In the genomic region with DNA sequence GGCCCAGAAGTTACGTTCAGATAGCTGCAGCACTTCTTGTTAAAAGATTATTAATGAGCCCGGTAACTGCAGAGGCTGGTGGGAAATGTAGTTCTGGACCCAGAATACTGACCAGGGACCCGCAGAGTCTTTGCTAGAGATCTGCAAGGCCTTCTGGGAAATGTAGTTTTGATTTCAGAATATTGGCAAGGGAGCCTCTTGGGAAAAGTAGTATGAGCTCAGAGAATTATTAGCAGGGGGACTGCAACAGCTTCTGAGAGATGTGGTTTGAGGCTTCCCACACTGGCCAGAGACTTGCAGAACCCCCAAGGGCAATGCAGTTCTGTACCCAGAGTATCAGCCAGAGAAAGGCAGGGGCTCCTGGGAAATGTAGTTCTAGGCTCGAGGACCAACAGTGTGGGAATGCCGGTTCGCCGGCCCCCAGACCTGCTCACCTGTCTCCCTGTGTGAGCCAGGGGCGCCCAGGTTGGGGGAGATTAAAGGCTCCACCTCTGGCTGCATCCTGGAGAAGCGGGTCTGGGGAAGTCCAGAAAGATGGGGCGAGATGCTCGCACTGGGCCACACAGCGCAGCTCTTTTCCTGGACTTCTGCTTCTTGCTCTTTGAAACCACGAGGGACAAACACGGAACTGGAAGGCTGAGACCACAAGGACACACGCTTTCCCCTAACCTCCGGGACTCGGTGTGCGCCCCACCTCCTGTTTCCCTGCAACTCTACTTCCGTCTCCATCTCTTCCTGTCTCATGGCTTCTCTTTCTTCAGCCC, we compare ENCODE assay signal across 8 mouse cellular contexts. TPM values are rescaled to one million over a fixed set of nuclear protein-coding genes. Genes with fewer than 3 reads are reported as not detected.
DNase-seq lines count a peak whose midpoint lies in the region; ATAC-seq and TF ChIP-seq lines count a peak whose summit lies in the region.

No protein-coding gene starts in this region.

- H3K27me3 ChIP-seq in ES-Bruce4 (ENCODE audit: control insufficient read depth, insufficient read depth, low read length, poor library complexity, severe bottlenecking), result no peaks in the 10 kb centered on the region
- H3K27me3 ChIP-seq in forebrain, embryonic 15.5 days, result 0 out of 2 replicates have a peak, but pooled peaks cover 3% of the 10 kb centered on the region
- H3K27me3 ChIP-seq in neural tube, embryonic 15.5 days (replicated peaks), result no peaks in the 10 kb centered on the region

- ATAC-seq in cerebellum, adult (ENCODE audit: insufficient number of reproducible peaks, low FRiP score, low TSS enrichment), result peak; percentile 94
- ATAC-seq in forebrain, embryonic 15.5 days (replicated peaks), result peak; percentile 92
- ATAC-seq in neural tube, embryonic 15.5 days (ENCODE audit: low FRiP score), result peak; percentile 90

- H3K4me1 ChIP-seq in ES-Bruce4 (ENCODE audit: control insufficient read depth, insufficient read depth, low read length), result peaks cover 5% of the 10 kb centered on the region
- H3K4me1 ChIP-seq in forebrain, embryonic 15.5 days, result peaks cover 21% of the 10 kb centered on the region
- H3K4me1 ChIP-seq in lung, adult 2 months (ENCODE audit: control insufficient read depth, insufficient read depth, low read length), result peaks cover 3% of the 10 kb centered on the region
- H3K4me1 ChIP-seq in neural tube, embryonic 15.5 days, result peaks cover 17% of the 10 kb centered on the region

- no peak for TF ChIP-seq POLR2A in ES-Bruce4 (IDR thresholded peaks at IDR 0.05; ENCODE audit: insufficient read depth, low read length)
- no peak for TF ChIP-seq POLR2A in lung, adult 2 months (IDR thresholded peaks at IDR 0.05; ENCODE audit: borderline replicate concordance, extremely low read depth, low read depth, low read length)

- no peak for TF ChIP-seq EP300 in ES-Bruce4 (IDR thresholded peaks at IDR 0.05; ENCODE audit: insufficient read depth, low read depth, low read length)

- WGBS in forebrain, embryonic 15.5 days, result under 1% methylated on average over 19 of the region's 19 CpGs
- under 1% methylated on average over 19 of the region's 19 CpGs for WGBS in lung, adult 2 months
- WGBS in neural tube, embryonic 15.5 days, result under 1% methylated on average over 19 of the region's 19 CpGs

- peak overlapping the region; percentile 81 for H3K27ac ChIP-seq in ES-Bruce4 (ENCODE audit: insufficient read depth, low read length)
- H3K27ac ChIP-seq in forebrain, embryonic 15.5 days (replicated peaks), result peak overlapping the region; percentile 72
- peak overlapping the region; percentile 98 for H3K27ac ChIP-seq in layer of hippocampus, adult 2 months
- peak overlapping the region; percentile 81 for H3K27ac ChIP-seq in neural tube, embryonic 15.5 days (replicated peaks)

- peak overlapping the region; percentile 83 for H3K9ac ChIP-seq in ES-Bruce4 (ENCODE audit: low read depth, poor library complexity, severe bottlenecking)
- H3K9ac ChIP-seq in forebrain, embryonic 15.5 days (replicated peaks), result peak overlapping the region; percentile 64
- H3K9ac ChIP-seq in neural tube, embryonic 15.5 days (replicated peaks), result peak overlapping the region; percentile 51

- no peaks in the 10 kb centered on the region for H3K36me3 ChIP-seq in ES-Bruce4 (ENCODE audit: control insufficient read depth, insufficient read depth, low read length, poor library complexity, severe bottlenecking)
- H3K36me3 ChIP-seq in forebrain, embryonic 15.5 days, result no peaks in the 10 kb centered on the region
- H3K36me3 ChIP-seq in neural tube, embryonic 15.5 days, result no peaks in the 10 kb centered on the region

- no peak for TF ChIP-seq CTCF in ES-Bruce4 (IDR thresholded peaks at IDR 0.05; ENCODE audit: low read depth, low read length)
- no peak for TF ChIP-seq CTCF in layer of hippocampus, adult 2 months (conservative IDR thresholded peaks at IDR 0.05)
- no peak for TF ChIP-seq CTCF in lung, adult 2 months (IDR thresholded peaks at IDR 0.05; ENCODE audit: insufficient read depth, low read length)

- intact Hi-C loops in heart, postnatal 36 days (cut with DNase I), result loop anchor here (5.0 kb wide), 1 partner anchor 93 kb away; a partner anchor contains a TSS

- peak overlapping the region; percentile 78 for H3K4me2 ChIP-seq in forebrain, embryonic 15.5 days (replicated peaks)
- peak overlapping the region; percentile 82 for H3K4me2 ChIP-seq in neural tube, embryonic 15.5 days

- DNase-seq in heart, postnatal 36 days, result peak; percentile 76 to 88
- peak; percentile 87 to 95 for DNase-seq in layer of hippocampus, adult 2 months (ENCODE audit: low spot score in 2 of 2)
- peak; percentile 89 for DNase-seq in lung, adult 2 months
- DNase-seq in testis, postnatal 14 days (ENCODE audit: low spot score), result peak; percentile 86

- H3K9me3 ChIP-seq in ES-Bruce4 (replicated peaks; ENCODE audit: control insufficient read depth, insufficient read depth, low read length, poor library complexity, severe bottlenecking), result no peaks in the 10 kb centered on the region
- H3K9me3 ChIP-seq in forebrain, embryonic 15.5 days, result no peaks in the 10 kb centered on the region
- H3K9me3 ChIP-seq in neural tube, embryonic 15.5 days (replicated peaks), result no peaks in the 10 kb centered on the region

- H3K4me3 ChIP-seq in ES-Bruce4 (ENCODE audit: low read depth, low read length), result peak overlapping the region; percentile 94
- H3K4me3 ChIP-seq in forebrain, embryonic 15.5 days, result peak overlapping the region; percentile 65
- H3K4me3 ChIP-seq in layer of hippocampus, adult 2 months, result peak overlapping the region; percentile 73
- peak overlapping the region; percentile 69 for H3K4me3 ChIP-seq in lung, adult 2 months (replicated peaks; ENCODE audit: extremely low read depth, low read depth, low read length)
- peak overlapping the region; percentile 56 for H3K4me3 ChIP-seq in neural tube, embryonic 15.5 days (replicated peaks)

RNA-seq across cellular contexts. Expression of a gene that starts 9.8 kb away (rescaled TPM):
- polyA plus RNA-seq in ES-Bruce4 (2011; ENCODE audit: insufficient read depth, insufficient read length, low read depth, missing spikeins), result 1.8 and 1.9 TPM in 2 replicates
- polyA plus RNA-seq in forebrain, embryonic 15.5 days (2015; fragmentation: Nextera tagmentation; extraction: Ambion mirVana), result 24.5 and 26.7 TPM in 2 replicates
- 1 to 10 TPM; 1.7 to 3.4 TPM for total RNA-seq in heart, postnatal 36 days (2021)
- 10 to 100 TPM; 89.4 to 95.9 TPM for total RNA-seq in layer of hippocampus, adult 2 months (2021)
- 2.8 and 3.1 TPM in 2 replicates for polyA plus RNA-seq in lung, adult 2 months (2012; rRNA removed)
- 67.0 and 75.4 TPM in 2 replicates for polyA plus RNA-seq in neural tube, embryonic 15.5 days (2015; fragmentation: Nextera tagmentation; extraction: Ambion mirVana)

RNA-seq across cellular contexts. Expression of a gene that starts 11.5 kb away (rescaled TPM):
- polyA plus RNA-seq in ES-Bruce4 (2011; ENCODE audit: insufficient read depth, insufficient read length, low read depth, missing spikeins), result 7.7 and 8.3 TPM in 2 replicates
- polyA plus RNA-seq in forebrain, embryonic 15.5 days (2015; fragmentation: Nextera tagmentation; extraction: Ambion mirVana), result 1.1 and 1.4 TPM in 2 replicates
- under 1 TPM in 1 of 2 experiments, not detected in 1; 0.68 TPM for total RNA-seq in heart, postnatal 36 days (2021)
- total RNA-seq in layer of hippocampus, adult 2 months (2021), result 1 to 10 TPM; 3.0 to 3.3 TPM
- polyA plus RNA-seq in lung, adult 2 months (2012; rRNA removed), result 0.98 and 1.2 TPM in 2 replicates
- polyA plus RNA-seq in neural tube, embryonic 15.5 days (2015; fragmentation: Nextera tagmentation; extraction: Ambion mirVana), result 2.5 and 3.4 TPM in 2 replicates

RNA-seq across cellular contexts. Expression of a gene that starts 54.7 kb away (rescaled TPM):
- polyA plus RNA-seq in ES-Bruce4 (2011; ENCODE audit: insufficient read depth, insufficient read length, low read depth, missing spikeins), result not detected in 2 replicates
- 15.6 and 15.7 TPM in 2 replicates for polyA plus RNA-seq in forebrain, embryonic 15.5 days (2015; fragmentation: Nextera tagmentation; extraction: Ambion mirVana)
- total RNA-seq in heart, postnatal 36 days (2021), result 10 to 100 TPM; 20.5 to 21.6 TPM
- 100 to 1,000 TPM; 318 to 334 TPM for total RNA-seq in layer of hippocampus, adult 2 months (2021)
- polyA plus RNA-seq in lung, adult 2 months (2012; rRNA removed), result 4.5 and 4.9 TPM in 2 replicates
- 11.0 and 14.9 TPM in 2 replicates for polyA plus RNA-seq in neural tube, embryonic 15.5 days (2015; fragmentation: Nextera tagmentation; extraction: Ambion mirVana)

Comparison
In these comparisons a context has a peak if more than half of its experiments do, and no peak if none do; other contexts are left out.
1. Peak in every context shown above with its lines: DNase-seq, ATAC-seq, H3K4me3 ChIP-seq and H3K27ac ChIP-seq.